Mouse (Mus musculus) embryonic facial prominence, embryonic 14.5 days (tissue): ENCODE results near the gene Ldb1. TPM values are rescaled to one million over a fixed set of nuclear protein-coding genes. Genes with fewer than 3 reads are reported as not detected.
A peak's percentile ranks its signal among the peaks of the same experiment; 100 is the strongest.

Experiments
- ATAC-seq: fragments of 200-750 bp; cut with Nextera tagmentation; 2 replicates; pipeline ENCODE4 v1.8.0; 2017; ENCODE audit warnings: low read depth, moderate number of reproducible peaks, moderate TSS enrichment
- DNase-seq: peaks from one replicate; pipeline ENCODE4 v3.0.0-alpha.2; 2015; ENCODE audit warnings: low spot score
- H3K27ac ChIP-seq: fragments of 300-500 bp; sonication (generic); replicated peaks from 2 replicates; pipeline ENCODE4 v1.5.1; 2014; ENCODE audit warnings: low read depth, mild to moderate bottlenecking, low read length, moderate library complexity
- H3K27me3 ChIP-seq: fragments of 300-500 bp; sonication (generic); replicated peaks from 2 replicates; pipeline ENCODE4 v1.6.1; 2014; ENCODE audit warnings: low read length; ENCODE audit not compliant: control insufficient read depth, insufficient read depth
- H3K36me3 ChIP-seq: fragments of 300-500 bp; sonication (generic); 2 replicates; pipeline ENCODE4 v1.6.1; 2014; ENCODE audit warnings: low read length, mixed read lengths; ENCODE audit not compliant: control insufficient read depth, insufficient read depth
- H3K4me1 ChIP-seq: fragments of 300-500 bp; sonication (generic); 2 replicates; pipeline ENCODE4 v1.6.1; 2014; ENCODE audit warnings: antibody characterized with exemption, low read length; ENCODE audit not compliant: control insufficient read depth, insufficient read depth
- H3K4me2 ChIP-seq: fragments of 300-500 bp; sonication (generic); 2 replicates; pipeline ENCODE4 v1.6.1; 2014; ENCODE audit warnings: low read depth, mild to moderate bottlenecking, low read length, moderate library complexity, mixed read lengths
- H3K4me3 ChIP-seq: fragments of 300-500 bp; sonication (generic); 2 replicates; pipeline ENCODE4 v1.5.1; 2014; ENCODE audit warnings: low read depth, mild to moderate bottlenecking, low read length
- H3K9ac ChIP-seq: fragments of 300-500 bp; sonication (generic); 2 replicates; pipeline ENCODE4 v1.6.1; 2014; ENCODE audit warnings: low read depth, mild to moderate bottlenecking, low read length, moderate library complexity, mixed read lengths
- H3K9me3 ChIP-seq: fragments of 300-500 bp; sonication (generic); 2 replicates; pipeline ENCODE4 v1.6.1; 2016; ENCODE audit warnings: low read length; ENCODE audit not compliant: control insufficient read depth
- WGBS: fragments of 180-500 bp; shearing (Covaris S2); extraction: QIAGEN DNeasy Blood & Tissue Kit; methylation state at CpG from one replicate; pipeline ENCODE4 v1.1.7; 2014; 5-methylcytosine and 5-hydroxymethylcytosine counted together
- polyA plus RNA-seq: library from polyadenylated mRNA; unstranded; fragments of >200 nt; fragmentation: Nextera tagmentation; extraction: Ambion mirVana; gene quantifications from 2 replicates; pipeline ENCODE4 v1.2.1, GENCODE M21; 2014

Gene Ldb1
- polyA plus RNA-seq, 1 experiment from 2014 or later: 80.6 TPM

GRCm38 (mm10) chr19:46074266-46074665, 29.3 kb upstream of the Ldb1 start:
- Histone ChIP-seq H3K9ac (no peak overlapping the region), H3K4me3 (no peak overlapping the region), H3K27ac (no peak overlapping the region), H3K4me2 (no peak overlapping the region), H3K27me3 (no peaks in the 10 kb centered on the region), H3K9me3 (no peaks in the 10 kb centered on the region), H3K4me1 (peaks cover 11% of the 10 kb centered on the region; the same call in 1 of the 2 replicates), H3K36me3 (peaks cover 55% of the 10 kb centered on the region)
- 95% methylated on average over 5 of the region's 5 CpGs for whole genome bisulfite sequencing
- ATAC-seq (no peak), DNase-seq (no peak)

- Histone ChIP-seq H3K36me3 (peaks cover 52% of the 10 kb centered on the region), H3K4me2 (no peak overlapping the region), H3K4me3 (no peak overlapping the region), H3K9me3 (no peaks in the 10 kb centered on the region), H3K27ac (no peak overlapping the region), H3K27me3 (no peaks in the 10 kb centered on the region), H3K9ac (no peak overlapping the region), H3K4me1 (peaks cover 11% of the 10 kb centered on the region; the same call in 1 of the 2 replicates)
- DNase-seq: no peak
- ATAC-seq: no peak
- 85% methylated on average over 7 of the region's 7 CpGs for WGBS
Measured at GRCm38 (mm10) chr19:46073285-46073684, 28.3 kb upstream of the Ldb1 start.

- ATAC-seq: no peak
- Histone ChIP-seq H3K27ac (no peak overlapping the region), H3K27me3 (no peaks in the 10 kb centered on the region), H3K4me1 (no peaks in the 10 kb centered on the region), H3K4me3 (no peak overlapping the region), H3K9me3 (no peaks in the 10 kb centered on the region), H3K36me3 (peaks cover 94% of the 10 kb centered on the region), H3K9ac (no peak overlapping the region), H3K4me2 (no peak overlapping the region)
- WGBS: 62% methylated on average over 10 of the region's 10 CpGs
- DNase-seq: no peak
Measured at GRCm38 (mm10) chr19:46068054-46068453, 23.0 kb upstream of the Ldb1 start.

- peaks cover 10% of the 10 kb centered on the region; the same call in 1 of the 2 replicates for H3K4me1 ChIP-seq
- no peaks in the 10 kb centered on the region for H3K27me3 ChIP-seq
- 76% methylated on average over 6 of the region's 6 CpGs for WGBS
- H3K4me2 ChIP-seq: no peak overlapping the region
- H3K9me3 ChIP-seq: no peaks in the 10 kb centered on the region
- H3K36me3 ChIP-seq: peaks cover 48% of the 10 kb centered on the region
- ATAC-seq (no peak), DNase-seq (no peak)
- H3K9ac ChIP-seq: no peak overlapping the region
- no peak overlapping the region for H3K27ac ChIP-seq
- H3K4me3 ChIP-seq: no peak overlapping the region
Measured at GRCm38 (mm10) chr19:46060845-46061244, 15.8 kb upstream of the Ldb1 start.

- Histone ChIP-seq H3K9ac (no peak overlapping the region), H3K27ac (no peak overlapping the region), H3K36me3 (peaks cover 24% of the 10 kb centered on the region), H3K27me3 (no peaks in the 10 kb centered on the region), H3K4me3 (no peak overlapping the region), H3K4me1 (peaks cover 10% of the 10 kb centered on the region; the same call in 1 of the 2 replicates), H3K4me2 (peak overlapping the region; percentile 68; the same call in 1 of the 2 replicates), H3K9me3 (no peaks in the 10 kb centered on the region)
- ATAC-seq (no peak), DNase-seq (no peak)
- WGBS: 96% methylated on average over 7 of the region's 7 CpGs
Measured at GRCm38 (mm10) chr19:46058466-46058865, 13.5 kb upstream of the Ldb1 start.

- Histone ChIP-seq H3K4me2 (peak overlapping the region; percentile 68), H3K4me1 (peaks cover 10% of the 10 kb centered on the region; the same call in 1 of the 2 replicates), H3K36me3 (peaks cover 10% of the 10 kb centered on the region), H3K27me3 (no peaks in the 10 kb centered on the region), H3K4me3 (peak overlapping the region; percentile 78), H3K9me3 (no peaks in the 10 kb centered on the region), H3K9ac (peak overlapping the region; percentile 79), H3K27ac (peak overlapping the region; percentile 94)
- DNase-seq (peak; percentile 88), ATAC-seq (peak; percentile 66)
- 0% methylated on average over 19 of the region's 42 CpGs for WGBS
Measured at GRCm38 (mm10) chr19:46056947-46057607, 12.1 kb upstream of the Ldb1 start.

- 3% methylated on average over 41 of the region's 52 CpGs for WGBS
- Histone ChIP-seq H3K36me3 (peaks cover 4% of the 10 kb centered on the region), H3K9ac (peak overlapping the region; percentile 79), H3K9me3 (no peaks in the 10 kb centered on the region), H3K27me3 (no peaks in the 10 kb centered on the region), H3K27ac (peak overlapping the region; percentile 94), H3K4me3 (peak overlapping the region; percentile 78), H3K4me2 (peak overlapping the region; percentile 68), H3K4me1 (peaks cover 10% of the 10 kb centered on the region; the same call in 1 of the 2 replicates)
- ATAC-seq (peak; percentile 98), DNase-seq (peak; percentile 99)
Measured at GRCm38 (mm10) chr19:46056388-46056946, 11.5 kb upstream of the Ldb1 start.

- DNase-seq: no peak
- Histone ChIP-seq H3K36me3 (no peaks in the 10 kb centered on the region; the same call in 1 of the 2 replicates), H3K9ac (no peak overlapping the region; the same call in 1 of the 2 replicates), H3K27me3 (no peaks in the 10 kb centered on the region), H3K4me3 (peak overlapping the region; percentile 78), H3K4me1 (peaks cover 10% of the 10 kb centered on the region; the same call in 1 of the 2 replicates), H3K9me3 (no peaks in the 10 kb centered on the region), H3K4me2 (peak overlapping the region; percentile 68), H3K27ac (no peak overlapping the region)
- ATAC-seq: peak; percentile 79
- WGBS: 1% methylated on average over 11 of the region's 11 CpGs
Measured at GRCm38 (mm10) chr19:46055752-46056387, 10.9 kb upstream of the Ldb1 start.
